Mouse (Mus musculus): ENCODE data around the gene Osgepl1. TPM values are rescaled to one million over a fixed set of nuclear protein-coding genes. Genes with fewer than 3 reads are reported as not detected.
"Not testable (repeated sequence)": the region's sequence is repeated elsewhere in the genome, so short reads cannot be mapped to it uniquely, and the experiment has no call there.

Gene Osgepl1
- polyA plus RNA-seq, 1 experiment from 2014 or later: 28.4 TPM

GRCm38 (mm10) chr1:53333527-53333926, 20.1 kb downstream of the Osgepl1 start:
- H3K27me3 ChIP-seq; H3K9ac ChIP-seq; H3K4me2 ChIP-seq; H3K27ac ChIP-seq; H3K36me3 ChIP-seq (ENCODE audit: poor library complexity, severe bottlenecking); ATAC-seq; H3K9me3 ChIP-seq (replicated peaks); H3K4me1 ChIP-seq; H3K4me3 ChIP-seq: not testable (repeated sequence)
- 84% methylated on average over 5 of the region's 5 CpGs for WGBS

DNA sequence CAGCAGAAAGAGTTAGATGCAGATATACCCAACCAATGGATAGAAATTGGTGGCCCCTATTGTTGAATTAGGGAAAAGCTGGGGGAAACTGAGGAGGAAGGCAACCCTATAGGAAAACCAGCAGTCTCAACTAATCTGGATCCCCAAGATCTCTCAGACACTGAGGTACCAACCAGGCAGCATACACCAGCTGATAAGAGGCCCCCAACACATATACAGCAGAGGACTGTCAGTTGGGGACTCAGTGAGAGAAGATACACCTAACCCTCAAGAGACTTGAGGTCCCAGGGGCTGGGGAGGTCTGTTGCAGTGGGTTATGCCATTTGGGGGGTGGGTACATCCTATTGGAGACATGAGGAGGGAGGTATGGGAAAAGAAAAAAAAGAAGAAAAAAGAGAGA, 22.0 kb downstream of the Osgepl1 start:
- Histone ChIP-seq H3K9me3 (replicated peaks) (peaks cover 2% of the 10 kb centered on the region; the same call in 1 of the 2 replicates), H3K36me3 (ENCODE audit: poor library complexity, severe bottlenecking) (peaks cover 3% of the 10 kb centered on the region), H3K9ac (no peak overlapping the region), H3K4me3 (no peak overlapping the region), H3K27ac (no peak overlapping the region), H3K4me1 (no peaks in the 10 kb centered on the region), H3K27me3 (no peaks in the 10 kb centered on the region), H3K4me2 (no peak overlapping the region)
- ATAC-seq: no peak

DNA sequence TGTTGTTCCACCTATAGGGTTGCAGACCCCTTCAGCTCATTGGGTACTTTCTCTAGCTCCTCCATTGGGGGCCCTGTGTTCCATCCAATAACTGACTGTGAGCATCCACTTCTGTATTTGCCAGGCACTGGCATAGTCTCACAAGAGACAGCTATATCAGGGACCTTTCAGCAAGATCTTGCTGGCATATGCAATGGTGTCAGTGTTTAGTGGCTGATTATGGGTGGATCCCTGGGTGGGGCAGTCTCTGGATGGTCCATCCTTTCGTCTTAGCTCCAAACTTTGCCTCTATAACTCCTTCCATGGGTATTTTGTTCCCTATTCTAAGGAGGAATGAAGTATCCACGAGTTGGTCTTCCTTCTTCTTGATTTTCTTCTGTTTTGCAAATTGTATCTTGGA, 24.0 kb downstream of the Osgepl1 start:
- peaks cover 22% of the 10 kb centered on the region for H3K36me3 ChIP-seq (ENCODE audit: poor library complexity, severe bottlenecking)
- not testable (repeated sequence) for ATAC-seq, H3K27me3 ChIP-seq, H3K4me3 ChIP-seq, H3K4me1 ChIP-seq, H3K9ac ChIP-seq, H3K27ac ChIP-seq, H3K4me2 ChIP-seq
- 68% methylated on average over 2 of the region's 2 CpGs for WGBS
- peaks cover 13% of the 10 kb centered on the region; the same call in 1 of the 2 replicates for H3K9me3 ChIP-seq (replicated peaks)

GRCm38 (mm10) chr1:53341071-53341470, 27.6 kb downstream of the Osgepl1 start:
- H3K27ac ChIP-seq: no peak overlapping the region
- H3K36me3 ChIP-seq (ENCODE audit: poor library complexity, severe bottlenecking): peaks cover 51% of the 10 kb centered on the region
- no peak overlapping the region for H3K4me3 ChIP-seq
- ATAC-seq: no peak
- WGBS: over 99% methylated on average over 2 of the region's 2 CpGs
- no peaks in the 10 kb centered on the region for H3K27me3 ChIP-seq
- no peak overlapping the region for H3K9ac ChIP-seq
- no peak overlapping the region for H3K4me2 ChIP-seq
- no peaks in the 10 kb centered on the region for H3K4me1 ChIP-seq
- H3K9me3 ChIP-seq (replicated peaks): peaks cover 13% of the 10 kb centered on the region; the same call in 1 of the 2 replicates

DNA sequence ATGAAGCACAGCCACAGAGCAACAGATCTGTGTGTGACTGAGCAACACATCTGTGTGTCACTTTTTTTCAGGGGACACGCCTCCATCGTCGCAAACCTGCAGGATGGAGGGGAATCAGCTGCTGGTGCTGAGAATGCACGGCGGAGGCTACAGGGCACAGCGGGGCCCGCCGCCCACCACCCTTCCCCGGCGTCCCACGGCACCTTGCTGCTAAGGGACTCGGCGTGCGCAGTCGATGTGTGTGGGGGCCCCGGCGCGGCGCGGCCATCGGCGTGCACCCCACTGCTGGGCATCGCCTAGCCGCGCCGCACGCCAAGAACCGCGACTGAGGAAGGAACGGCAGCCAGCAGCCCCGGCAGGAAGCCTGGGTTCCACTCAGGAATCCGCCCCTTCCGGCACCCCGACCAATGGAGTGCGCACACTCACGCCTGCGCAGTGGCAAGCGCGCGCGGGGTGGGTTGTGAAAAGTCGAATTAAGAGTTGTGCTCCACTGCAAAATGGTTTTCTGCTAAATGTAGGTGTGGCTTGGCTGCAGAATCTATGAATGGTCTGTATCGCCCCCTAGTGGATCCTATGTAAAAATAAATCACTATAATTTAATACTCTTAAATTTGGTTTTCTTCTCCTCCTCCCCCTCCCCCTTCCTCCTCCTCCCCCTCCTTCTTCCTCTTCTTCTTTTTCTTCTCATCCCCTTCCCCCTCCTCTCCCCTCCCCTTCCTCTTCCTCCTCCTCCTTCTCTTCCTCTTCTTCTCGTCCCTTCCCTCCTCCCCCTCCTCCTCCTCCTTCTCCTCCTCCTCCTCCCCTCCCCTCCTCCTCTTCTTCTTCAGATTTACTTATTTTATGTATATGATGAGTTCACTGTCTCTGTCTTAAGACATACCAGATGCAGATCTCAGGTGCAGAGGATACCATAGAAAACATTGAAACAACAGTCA, 39.2 kb downstream of the Osgepl1 start, which contains the start of the genes Asdurf, Gm28551 and Asnsd1:
Asdurf (minus strand) TSS at position 293 of the 935 bp plus-strand sequence.
Gm28551 (minus strand) TSS at position 341 of the 935 bp plus-strand sequence.
Asnsd1 (minus strand) TSS at position 426 of the 935 bp plus-strand sequence.
- 0% methylated on average over 43 of the region's 44 CpGs for WGBS
- Histone ChIP-seq H3K9ac (peak within 1 kb of the TSS; percentile 92), H3K36me3 (ENCODE audit: poor library complexity, severe bottlenecking) (peaks cover 21% of the 10 kb centered on the region), H3K4me2 (peak within 1 kb of the TSS; percentile 62), H3K27me3 (no peaks in the 10 kb centered on the region), H3K4me1 (peaks cover 7% of the 10 kb centered on the region), H3K27ac (peak within 1 kb of the TSS; percentile 83), H3K4me3 (peak within 1 kb of the TSS; percentile 77), H3K9me3 (replicated peaks) (no peaks in the 10 kb centered on the region)
- ATAC-seq: peak; percentile 100

DNA sequence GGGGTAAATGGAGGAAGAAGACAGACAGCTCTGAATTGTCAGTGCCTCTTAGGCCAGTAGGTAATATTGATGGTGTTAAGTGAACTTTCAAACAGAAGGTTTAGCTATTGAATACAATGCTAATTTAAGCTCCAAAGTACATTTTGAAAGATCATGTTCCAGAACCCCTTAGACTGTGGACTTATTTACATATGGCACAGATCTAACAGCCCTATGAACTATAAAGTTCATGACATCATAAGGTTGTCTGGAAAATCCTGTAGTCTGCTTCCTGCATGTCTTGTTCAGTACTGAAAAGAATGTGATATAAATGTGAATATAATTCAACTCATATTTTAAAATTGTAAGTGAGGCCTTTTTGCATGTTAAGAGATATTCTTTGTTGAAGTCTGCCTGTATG, 45.6 kb downstream of the Osgepl1 start:
- no peak overlapping the region for H3K4me2 ChIP-seq
- H3K36me3 ChIP-seq (ENCODE audit: poor library complexity, severe bottlenecking): no peaks in the 10 kb centered on the region
- no peak overlapping the region for H3K4me3 ChIP-seq
- H3K9me3 ChIP-seq (replicated peaks): no peaks in the 10 kb centered on the region
- no peak overlapping the region for H3K9ac ChIP-seq
- no peaks in the 10 kb centered on the region for H3K4me1 ChIP-seq
- ATAC-seq: no peak
- no peak overlapping the region for H3K27ac ChIP-seq
- no peaks in the 10 kb centered on the region for H3K27me3 ChIP-seq

Other genes with a start within 250 kb of the Osgepl1 start
- not detected in 2 replicates for gene 1700019A02Rik, start 126.0 kb upstream of the Osgepl1 start, polyA plus RNA-seq (2015; fragmentation: Nextera tagmentation; extraction: Ambion mirVana)
- 17.6 and 20.2 TPM in 2 replicates for gene Pms1, start 16.6 kb upstream of the Osgepl1 start, polyA plus RNA-seq (2015; fragmentation: Nextera tagmentation; extraction: Ambion mirVana)
- 72.3 and 76.5 TPM in 2 replicates for gene Ormdl1, start 16.5 kb upstream of the Osgepl1 start, polyA plus RNA-seq (2015; fragmentation: Nextera tagmentation; extraction: Ambion mirVana)
- not detected in 2 replicates for gene Gm28778, start 16.5 kb upstream of the Osgepl1 start, polyA plus RNA-seq (2015; fragmentation: Nextera tagmentation; extraction: Ambion mirVana)
- gene Asdurf, start 39.0 kb downstream of the Osgepl1 start, polyA plus RNA-seq (2015; fragmentation: Nextera tagmentation; extraction: Ambion mirVana): 1.5 and 15.8 TPM in 2 replicates
- gene Gm28551, start 39.0 kb downstream of the Osgepl1 start, polyA plus RNA-seq (2015; fragmentation: Nextera tagmentation; extraction: Ambion mirVana): 1.3 and 1.5 TPM in 2 replicates
- gene Asnsd1, start 39.1 kb downstream of the Osgepl1 start, polyA plus RNA-seq (2015; fragmentation: Nextera tagmentation; extraction: Ambion mirVana): 68.7 and 75.0 TPM in 2 replicates